Mouse (Mus musculus): ENCODE data around the gene Nipal1. TPM values are rescaled to one million over a fixed set of nuclear protein-coding genes. Genes with fewer than 3 reads are reported as not detected.

The Nipal1 gene
- polyA plus RNA-seq, 1 experiment from 2014 or later: 2.9 TPM

GRCm38 (mm10) chr5:72709451-72709850 lies 61.9 kb downstream of the Nipal1 start:
- WGBS: 78% methylated on average over 13 of the region's 13 CpGs
- H3K9me3 ChIP-seq (ENCODE audit: control insufficient read depth, low read length): no peaks in the 10 kb centered on the region
- H3K27ac ChIP-seq (ENCODE audit: low read length): no peak overlapping the region
- no peaks in the 10 kb centered on the region for H3K36me3 ChIP-seq (ENCODE audit: control insufficient read depth, insufficient read depth, low read length)
- no peak overlapping the region for H3K4me3 ChIP-seq (ENCODE audit: low read length)
- H3K4me1 ChIP-seq (replicated peaks; ENCODE audit: control insufficient read depth, insufficient read depth, low read length): no peaks in the 10 kb centered on the region
- H3K27me3 ChIP-seq (ENCODE audit: control insufficient read depth, insufficient read depth, low read depth, low read length): no peaks in the 10 kb centered on the region
- ATAC-seq (ENCODE audit: low read depth): no peak
- no peak overlapping the region for H3K9ac ChIP-seq (ENCODE audit: low read length)
- H3K4me2 ChIP-seq (ENCODE audit: low read depth, low read length): no peak overlapping the region

- Histone ChIP-seq H3K27me3 (ENCODE audit: control insufficient read depth, insufficient read depth, low read depth, low read length) (no peaks in the 10 kb centered on the region), H3K4me3 (ENCODE audit: low read length) (no peak overlapping the region), H3K27ac (ENCODE audit: low read length) (no peak overlapping the region), H3K4me2 (ENCODE audit: low read depth, low read length) (no peak overlapping the region), H3K36me3 (ENCODE audit: control insufficient read depth, insufficient read depth, low read length) (no peaks in the 10 kb centered on the region), H3K9ac (ENCODE audit: low read length) (no peak overlapping the region), H3K9me3 (ENCODE audit: control insufficient read depth, low read length) (no peaks in the 10 kb centered on the region), H3K4me1 (replicated peaks; ENCODE audit: control insufficient read depth, insufficient read depth, low read length) (no peaks in the 10 kb centered on the region)
- WGBS: 87% methylated on average over 9 of the region's 9 CpGs
- no peak for ATAC-seq (ENCODE audit: low read depth)
These were observed 62.4 kb downstream of the Nipal1 start for GRCm38 (mm10) chr5:72709976-72710375.

- H3K9me3 ChIP-seq (ENCODE audit: control insufficient read depth, low read length): no peaks in the 10 kb centered on the region
- no peaks in the 10 kb centered on the region for H3K4me1 ChIP-seq (replicated peaks; ENCODE audit: control insufficient read depth, insufficient read depth, low read length)
- H3K27ac ChIP-seq (ENCODE audit: low read length): no peak overlapping the region
- H3K4me2 ChIP-seq (ENCODE audit: low read depth, low read length): no peak overlapping the region
- no peaks in the 10 kb centered on the region for H3K27me3 ChIP-seq (ENCODE audit: control insufficient read depth, insufficient read depth, low read depth, low read length)
- peak; percentile 23; the same call in 1 of the 2 replicates for ATAC-seq (ENCODE audit: low read depth)
- H3K9ac ChIP-seq (ENCODE audit: low read length): no peak overlapping the region
- 23% methylated on average over 4 of the region's 4 CpGs for WGBS
- H3K36me3 ChIP-seq (ENCODE audit: control insufficient read depth, insufficient read depth, low read length): no peaks in the 10 kb centered on the region
- no peak overlapping the region for H3K4me3 ChIP-seq (ENCODE audit: low read length)
These were observed 63.1 kb downstream of the Nipal1 start for GRCm38 (mm10) chr5:72710572-72711278.

- Histone ChIP-seq H3K36me3 (ENCODE audit: control insufficient read depth, insufficient read depth, low read length) (no peaks in the 10 kb centered on the region), H3K27ac (ENCODE audit: low read length) (no peak overlapping the region), H3K9ac (ENCODE audit: low read length) (no peak overlapping the region), H3K4me2 (ENCODE audit: low read depth, low read length) (no peak overlapping the region), H3K4me3 (ENCODE audit: low read length) (no peak overlapping the region), H3K9me3 (ENCODE audit: control insufficient read depth, low read length) (no peaks in the 10 kb centered on the region), H3K27me3 (ENCODE audit: control insufficient read depth, insufficient read depth, low read depth, low read length) (no peaks in the 10 kb centered on the region), H3K4me1 (replicated peaks; ENCODE audit: control insufficient read depth, insufficient read depth, low read length) (no peaks in the 10 kb centered on the region)
- no peak for ATAC-seq (ENCODE audit: low read depth)
- 49% methylated on average over 7 of the region's 7 CpGs for WGBS
These were observed 73.0 kb downstream of the Nipal1 start for GRCm38 (mm10) chr5:72720587-72720986.

Other genes with a start within 250 kb of the Nipal1 start
- 2.0 and 2.4 TPM in 2 replicates for gene Corin, start 143.3 kb upstream of the Nipal1 start, polyA plus RNA-seq (2015; fragmentation: Nextera tagmentation; extraction: Ambion mirVana)
- 12.8 and 15.9 TPM in 2 replicates for gene Nfxl1, start 88.1 kb upstream of the Nipal1 start, polyA plus RNA-seq (2015; fragmentation: Nextera tagmentation; extraction: Ambion mirVana)
- gene Zar1, start 66.5 kb upstream of the Nipal1 start, polyA plus RNA-seq (2015; fragmentation: Nextera tagmentation; extraction: Ambion mirVana): 0.20 TPM in 1 of 2 replicates, not detected in the other
- gene Gm5868, start 60.2 kb upstream of the Nipal1 start, polyA plus RNA-seq (2015; fragmentation: Nextera tagmentation; extraction: Ambion mirVana): 0.63 TPM in 1 of 2 replicates, not detected in the other
- gene Cnga1, start 3.5 kb upstream of the Nipal1 start, polyA plus RNA-seq (2015; fragmentation: Nextera tagmentation; extraction: Ambion mirVana): not detected in 2 replicates
- 0.21 and 0.62 TPM in 2 replicates for gene Txk, start 105.0 kb downstream of the Nipal1 start, polyA plus RNA-seq (2015; fragmentation: Nextera tagmentation; extraction: Ambion mirVana)
- 4.0 and 4.1 TPM in 2 replicates for gene Tec, start 220.7 kb downstream of the Nipal1 start, polyA plus RNA-seq (2015; fragmentation: Nextera tagmentation; extraction: Ambion mirVana)

All from lung, embryonic 16.5 days (tissue).